Mouse (Mus musculus): ENCODE measurements around the gene Them4. TPM values are rescaled to one million over a fixed set of nuclear protein-coding genes. Genes with fewer than 3 reads are reported as not detected.
A peak's percentile ranks its signal among the peaks of the same experiment; 100 is the strongest.

The Them4 gene
- total RNA-seq, 2 experiments from 2014 or later: 26.5 to 29.2 TPM

DNA sequence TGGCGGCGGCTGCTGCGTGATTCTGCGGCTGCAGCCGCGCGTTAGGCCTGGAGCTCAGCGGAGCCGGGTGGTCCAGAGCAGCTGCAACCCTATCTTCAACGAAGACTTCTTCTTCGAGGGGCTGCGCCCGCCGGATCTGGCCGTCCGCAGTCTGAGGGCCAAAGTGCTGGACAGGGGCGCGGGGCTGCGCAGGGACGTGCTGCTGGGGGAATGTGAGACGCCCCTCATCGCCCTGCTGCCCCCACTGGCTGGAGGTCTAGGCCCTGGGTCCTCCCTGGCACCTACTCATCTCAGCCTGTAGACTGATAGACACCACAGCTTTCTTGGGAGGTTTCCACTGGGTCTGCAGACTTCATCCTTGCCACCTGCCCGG, 54.3 kb downstream of the Them4 start:
- DNase-seq (ENCODE audit: extremely low spot score in 1 of 2, low spot score in 2 of 2): peak in 1 of 2 experiments; percentile 49
- intact Hi-C loops (cut with DNase I): no loop called here

DNA sequence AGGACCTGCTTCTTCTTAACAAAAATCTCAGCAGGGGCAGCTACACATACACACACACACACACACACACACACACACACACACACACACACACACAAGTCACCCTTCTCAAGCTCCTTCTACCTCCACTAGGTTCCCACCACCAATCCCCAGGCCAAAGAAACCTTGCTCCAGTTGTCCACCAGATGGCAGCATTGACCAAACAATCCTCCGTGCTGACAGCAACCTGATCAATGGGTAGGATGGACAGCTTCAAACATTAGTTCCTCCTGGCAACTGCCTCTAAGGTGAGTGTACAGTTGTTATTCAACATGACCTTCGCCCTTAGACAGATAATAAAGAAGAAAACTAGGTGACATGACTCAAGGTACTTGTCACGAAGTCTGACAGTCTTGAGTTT, 56.9 kb downstream of the Them4 start:
- peak; percentile 72 to 83 for DNase-seq (ENCODE audit: extremely low spot score in 1 of 2, low spot score in 2 of 2)
- intact Hi-C loops (cut with DNase I): loop anchor here (2.0 to 5.0 kb wide), 2 partner anchors 76 to 541 kb away; partner anchors contain the start of genes Mrpl9 and Oaz3

DNA sequence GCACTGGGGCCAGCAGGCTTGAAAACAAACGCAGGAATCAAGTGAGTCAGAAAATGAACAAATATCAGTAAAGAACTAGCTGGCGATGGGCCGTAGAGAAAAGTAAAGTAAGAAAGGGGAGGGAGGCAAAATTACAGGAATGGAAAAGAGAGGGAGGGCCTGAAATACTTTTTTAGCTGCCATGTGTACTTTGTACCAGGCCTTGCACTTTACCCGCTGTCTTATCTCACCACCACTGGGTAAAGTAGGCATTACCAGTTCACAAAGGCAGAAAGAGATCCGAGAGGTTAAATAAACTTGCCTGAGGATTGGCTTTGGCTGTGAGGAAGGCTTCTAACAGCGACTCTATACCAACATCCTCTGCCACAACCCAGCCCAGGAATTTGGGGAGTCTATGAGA, 57.6 kb downstream of the Them4 start:
- intact Hi-C loops (cut with DNase I): loop anchor here (2.0 to 5.0 kb wide), 2 partner anchors 75 to 540 kb away; partner anchors contain the start of genes Mrpl9 and Oaz3
- DNase-seq (ENCODE audit: extremely low spot score in 1 of 2, low spot score in 2 of 2): no peak

- DNase-seq (ENCODE audit: extremely low spot score in 1 of 2, low spot score in 2 of 2): no peak
- intact Hi-C loops (cut with DNase I): loop anchor here (5.0 kb wide), 1 partner anchor 539 kb away; no protein-coding TSS in a partner anchor
Measured at GRCm38 (mm10) chr3:94368631-94369030, 58.7 kb downstream of the Them4 start.

DNA sequence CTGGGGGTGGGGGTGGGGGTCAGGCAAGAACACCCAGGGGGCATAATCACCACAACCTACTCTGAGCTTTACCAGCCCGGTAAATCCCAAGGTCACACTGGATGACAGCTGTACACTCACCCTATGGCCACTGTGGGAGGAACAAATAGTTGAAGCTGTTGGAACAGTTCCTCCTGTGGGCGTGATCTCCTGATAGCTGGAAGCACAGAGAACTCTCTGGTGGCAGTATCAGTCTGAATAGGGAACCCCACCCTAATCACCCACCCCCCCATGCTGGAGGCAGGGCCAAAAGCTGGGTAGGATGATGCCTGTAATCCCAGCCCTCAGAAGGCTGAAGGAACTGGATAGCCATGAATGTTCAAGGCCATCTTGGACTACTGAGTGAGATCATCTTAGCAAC, 59.8 kb downstream of the Them4 start:
- no peak for DNase-seq (ENCODE audit: extremely low spot score in 1 of 2, low spot score in 2 of 2)
- intact Hi-C loops (cut with DNase I): loop anchor here (5.0 kb wide), 2 partner anchors 43 to 538 kb away; partner anchors contain the start of gene Tdrkh

GRCm38 (mm10) chr3:94371637-94372036, 61.7 kb downstream of the Them4 start:
- intact Hi-C loops (cut with DNase I): loop anchor here (5.0 kb wide), 1 partner anchor 41 kb away; the partner anchor contains the start of gene Tdrkh
- peak; percentile 24 to 79 for DNase-seq (ENCODE audit: extremely low spot score in 1 of 2, low spot score in 2 of 2)

DNA sequence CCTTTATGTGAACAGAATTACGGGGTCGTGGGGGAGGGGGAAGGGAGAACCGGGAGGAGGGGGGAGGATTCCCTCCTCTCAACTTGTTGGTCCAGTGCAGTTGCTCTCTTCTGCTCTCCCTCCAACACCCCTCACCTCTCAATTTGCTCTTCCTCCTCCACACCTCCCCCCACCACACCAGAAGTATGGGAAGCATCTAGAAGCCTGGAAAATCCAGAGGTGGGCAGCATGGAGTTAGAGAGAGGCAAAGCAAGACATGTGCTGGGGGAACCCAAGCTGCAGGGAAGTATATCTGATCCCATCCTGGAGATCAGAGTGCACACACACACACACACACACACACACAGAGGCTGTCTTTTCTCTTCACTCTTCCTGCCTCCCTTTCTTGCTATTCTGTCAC, 62.1 kb downstream of the Them4 start:
- intact Hi-C loops (cut with DNase I): loop anchor here (5.0 kb wide), 1 partner anchor 40 kb away; the partner anchor contains the start of gene Tdrkh

GRCm38 (mm10) chr3:94372641-94373040, 62.8 kb downstream of the Them4 start, which contains the start of gene Rorc:
Gene Rorc (plus strand): TSS chr3:94372794.
- no peak for DNase-seq (ENCODE audit: extremely low spot score in 1 of 2, low spot score in 2 of 2)
- intact Hi-C loops (cut with DNase I): loop anchor here (5.0 kb wide), 1 partner anchor 40 kb away; the partner anchor contains the start of gene Tdrkh

More for the DNA sequence above, 62.1 kb downstream of the Them4 start:
- no peak for DNase-seq (ENCODE audit: extremely low spot score in 1 of 2, low spot score in 2 of 2)

- no peak for DNase-seq (ENCODE audit: extremely low spot score in 1 of 2, low spot score in 2 of 2)
- intact Hi-C loops (cut with DNase I): loop anchor here (5.0 kb wide), 1 partner anchor 39 kb away; the partner anchor contains the start of gene Tdrkh
Measured at GRCm38 (mm10) chr3:94373090-94373489, 63.2 kb downstream of the Them4 start.

DNA sequence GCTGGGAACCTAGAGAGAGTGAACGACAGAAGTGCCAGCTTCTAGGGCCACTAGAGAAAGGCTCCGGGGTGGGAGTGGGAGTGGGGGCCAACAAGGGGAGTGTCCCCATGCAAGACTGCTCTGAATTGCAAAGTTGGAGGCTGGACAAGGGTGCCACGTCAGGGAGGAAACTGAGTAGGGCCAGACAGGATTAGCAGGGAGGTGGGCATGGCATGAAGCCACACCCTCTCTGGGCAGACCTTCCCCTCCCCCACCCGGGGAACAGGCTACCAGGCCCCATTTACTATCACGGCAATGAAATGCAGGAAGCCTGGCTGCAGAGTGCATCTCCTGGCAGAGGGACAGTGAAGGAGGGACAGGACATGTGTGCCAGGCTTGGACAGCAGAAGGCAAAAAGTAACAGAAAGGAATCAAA, 63.7 kb downstream of the Them4 start:
- peak in 1 of 2 experiments; percentile 54 for DNase-seq (ENCODE audit: extremely low spot score in 1 of 2, low spot score in 2 of 2)
- intact Hi-C loops (cut with DNase I): loop anchor here (5.0 kb wide), 1 partner anchor 39 kb away; the partner anchor contains the start of gene Tdrkh

DNA sequence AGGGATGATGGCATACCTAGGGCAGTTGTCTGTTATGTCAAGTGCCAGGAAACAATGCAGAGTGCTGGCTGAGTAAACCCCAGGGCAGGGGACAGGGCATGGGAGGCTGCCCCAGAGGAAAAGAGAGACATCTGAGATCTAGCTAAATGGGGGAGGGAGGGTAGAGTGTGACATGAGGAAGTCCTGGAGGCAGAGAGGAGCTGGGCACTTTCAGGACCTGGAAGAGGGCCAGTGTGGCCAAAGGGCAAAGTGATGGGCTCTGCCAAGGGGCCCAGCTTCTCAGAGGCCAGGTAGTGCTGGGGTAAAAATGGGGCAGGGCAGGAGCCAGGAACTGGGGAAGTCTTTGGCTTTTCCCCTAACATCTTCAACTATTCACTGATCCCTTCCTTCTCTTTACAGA, 64.7 kb downstream of the Them4 start:
- intact Hi-C loops (cut with DNase I): loop anchor here (5.0 kb wide), 1 partner anchor 38 kb away; the partner anchor contains the start of gene Tdrkh

GRCm38 (mm10) chr3:94375146-94375545, 65.3 kb downstream of the Them4 start:
- intact Hi-C loops (cut with DNase I): no loop called here

More for the DNA sequence above, 64.7 kb downstream of the Them4 start:
- DNase-seq (ENCODE audit: extremely low spot score in 1 of 2, low spot score in 2 of 2): no peak

GRCm38 (mm10) chr3:94375861-94376260, 66.0 kb downstream of the Them4 start:
- no peak for DNase-seq (ENCODE audit: extremely low spot score in 1 of 2, low spot score in 2 of 2)
- intact Hi-C loops (cut with DNase I): no loop called here

More at GRCm38 (mm10) chr3:94375146-94375545, 65.3 kb downstream of the Them4 start:
- no peak for DNase-seq (ENCODE audit: extremely low spot score in 1 of 2, low spot score in 2 of 2)

DNA sequence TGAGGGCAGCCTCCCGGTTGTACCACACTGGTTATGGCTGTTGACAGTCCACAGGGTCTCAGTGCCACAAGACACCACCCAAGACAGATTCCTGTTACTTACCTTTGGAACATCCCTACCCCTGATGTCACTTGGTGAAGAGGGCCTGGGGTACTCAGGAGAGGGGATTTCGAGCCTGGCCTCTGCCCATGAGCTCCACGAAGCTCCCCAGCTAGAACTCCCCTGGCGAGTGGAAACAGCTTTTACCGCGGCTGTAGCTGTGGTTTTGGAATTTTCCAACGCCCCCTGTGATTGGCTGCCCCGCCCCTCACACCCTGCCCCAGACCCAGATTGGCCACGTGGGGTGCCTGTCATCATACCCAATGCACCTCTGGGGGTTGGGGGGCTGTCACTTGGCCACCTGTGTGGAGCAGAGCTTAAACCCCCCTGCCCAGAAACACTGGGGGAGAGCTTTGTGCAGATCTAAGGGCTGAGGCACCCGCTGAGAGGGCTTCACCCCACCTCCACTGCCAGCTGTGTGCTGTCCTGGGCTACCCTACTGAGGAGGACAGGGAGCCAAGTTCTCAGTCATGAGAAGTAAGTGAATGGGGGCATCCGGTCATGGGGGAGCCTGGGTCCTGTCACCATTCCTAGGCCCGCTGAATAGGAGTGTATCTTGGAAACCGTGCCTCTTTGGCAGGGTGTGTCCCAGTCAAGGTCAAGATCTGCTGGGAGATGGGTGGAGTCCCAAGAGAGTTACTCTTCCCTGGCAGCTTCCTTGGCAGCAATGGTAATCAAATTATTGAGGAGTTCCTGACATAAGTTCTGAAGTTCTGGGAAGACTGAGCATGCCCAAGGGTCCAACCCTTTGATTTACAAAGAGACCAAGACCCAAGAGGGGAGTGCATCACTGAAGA, 67.4 kb downstream of the Them4 start:
- DNase-seq (ENCODE audit: extremely low spot score in 1 of 2, low spot score in 2 of 2): no peak
- intact Hi-C loops (cut with DNase I): no loop called here

GRCm38 (mm10) chr3:94379831-94380510, 70.1 kb downstream of the Them4 start:
- no peak for DNase-seq (ENCODE audit: extremely low spot score in 1 of 2, low spot score in 2 of 2)

More at GRCm38 (mm10) chr3:94379831-94380510, 70.1 kb downstream of the Them4 start:
- intact Hi-C loops (cut with DNase I): no loop called here

Data from left cerebral cortex, postnatal 10 days (tissue).